Mouse (Mus musculus) pancreas, adult 10 weeks (tissue): Measurements from ENCODE around the gene Lce1g. TPM values are rescaled to one million over a fixed set of nuclear protein-coding genes. Genes with fewer than 3 reads are reported as not detected.

Experiments used
- polyA plus RNA-seq: library from polyadenylated mRNA; stranded (reverse); fragments of 350-450 nt; fragmentation: Illumina TruSeq; extraction: RNeasy Lipid Tissue Mini Kit (QIAGEN cat#74804); gene quantifications from one replicate; pipeline ENCODE4 v1.2.3, GENCODE M21; 2015; ENCODE audit warnings: low read depth, low replicate concordance; ENCODE audit not compliant: insufficient read depth

Gene Lce1g
- not detected for polyA plus RNA-seq

GRCm38 (mm10) chr3:92752238-92752637 is at the start of gene Lce1g:
Lce1g (minus strand) TSS chr3:92752338.

GRCm38 (mm10) chr3:92790414-92790813 is 38.3 kb upstream of the Lce1g start, which contains the start of gene Lce1j:
Lce1j (minus strand) TSS chr3:92790514.

GRCm38 (mm10) chr3:92778799-92779198 is 26.7 kb upstream of the Lce1g start, which contains the start of gene Lce1i:
Lce1i (minus strand) TSS chr3:92778899.

GRCm38 (mm10) chr3:92764965-92765364 is 12.8 kb upstream of the Lce1g start, which contains the start of gene Lce1h:
Lce1h (minus strand) TSS chr3:92765065.

GRCm38 (mm10) chr3:92738996-92739395 is 13.1 kb downstream of the Lce1g start, which contains the start of gene Gm38119:
Gm38119 (minus strand) TSS chr3:92739096.

GRCm38 (mm10) chr3:92720250-92720649 is 31.9 kb downstream of the Lce1g start, which contains the start of gene Lce1f:
Lce1f (minus strand) TSS chr3:92720350.

GRCm38 (mm10) chr3:92708974-92709373 is 43.2 kb downstream of the Lce1g start, which contains the start of gene Lce1e:
Lce1e (minus strand) TSS chr3:92709074.

Other genes starting within 250 kb of the Lce1g start
- gene 2310046K23Rik, start 217.8 kb downstream of the Lce1g start, polyA plus RNA-seq: not detected
- not detected for gene Ivl, start 178.6 kb downstream of the Lce1g start, polyA plus RNA-seq
- not detected for gene Smcp, start 163.3 kb downstream of the Lce1g start, polyA plus RNA-seq
- not detected for gene 2210017I01Rik, start 144.8 kb downstream of the Lce1g start, polyA plus RNA-seq
- gene Lce6a, start 130.7 kb downstream of the Lce1g start, polyA plus RNA-seq: not detected
- gene Lce1a1, start 104.0 kb downstream of the Lce1g start, polyA plus RNA-seq: not detected
- gene Lce1b, start 95.4 kb downstream of the Lce1g start, polyA plus RNA-seq: not detected
- not detected for gene Lce1a2, start 82.0 kb downstream of the Lce1g start, polyA plus RNA-seq
- gene Lce1c, start 73.1 kb downstream of the Lce1g start, polyA plus RNA-seq: not detected
- gene Lce1d, start 65.1 kb downstream of the Lce1g start, polyA plus RNA-seq: not detected
- gene Lce1e, start 43.3 kb downstream of the Lce1g start, polyA plus RNA-seq: not detected
- not detected for gene Lce1f, start 32.0 kb downstream of the Lce1g start, polyA plus RNA-seq
- gene Gm38119, start 13.2 kb downstream of the Lce1g start, polyA plus RNA-seq: not detected
- gene Lce1h, start 12.7 kb upstream of the Lce1g start, polyA plus RNA-seq: not detected
- not detected for gene Lce1i, start 26.6 kb upstream of the Lce1g start, polyA plus RNA-seq
- gene Lce1j, start 38.2 kb upstream of the Lce1g start, polyA plus RNA-seq: not detected
- not detected for gene Lce1k, start 55.6 kb upstream of the Lce1g start, polyA plus RNA-seq
- gene Kprp, start 74.9 kb upstream of the Lce1g start, polyA plus RNA-seq: not detected
- gene Lce1l, start 98.9 kb upstream of the Lce1g start, polyA plus RNA-seq: not detected
- not detected for gene 2310050C09Rik, start 117.9 kb upstream of the Lce1g start, polyA plus RNA-seq
- not detected for gene Lce3a, start 173.9 kb upstream of the Lce1g start, polyA plus RNA-seq
- gene Lce3b, start 180.6 kb upstream of the Lce1g start, polyA plus RNA-seq: not detected
- not detected for gene Lce3c, start 192.1 kb upstream of the Lce1g start, polyA plus RNA-seq
- not detected for gene Lce3d, start 205.1 kb upstream of the Lce1g start, polyA plus RNA-seq
- not detected for gene Lce3e, start 214.7 kb upstream of the Lce1g start, polyA plus RNA-seq
- gene Lce3f, start 239.9 kb upstream of the Lce1g start, polyA plus RNA-seq: not detected